Mouse (Mus musculus): ENCODE measurements at regions not wholly inside any gene's neighbourhood (a gene's known extent, or its start where the extent isn't known, plus 50 kb on each side); places are given as distances from the start of the nearest gene placed in this dataset.

DNA sequence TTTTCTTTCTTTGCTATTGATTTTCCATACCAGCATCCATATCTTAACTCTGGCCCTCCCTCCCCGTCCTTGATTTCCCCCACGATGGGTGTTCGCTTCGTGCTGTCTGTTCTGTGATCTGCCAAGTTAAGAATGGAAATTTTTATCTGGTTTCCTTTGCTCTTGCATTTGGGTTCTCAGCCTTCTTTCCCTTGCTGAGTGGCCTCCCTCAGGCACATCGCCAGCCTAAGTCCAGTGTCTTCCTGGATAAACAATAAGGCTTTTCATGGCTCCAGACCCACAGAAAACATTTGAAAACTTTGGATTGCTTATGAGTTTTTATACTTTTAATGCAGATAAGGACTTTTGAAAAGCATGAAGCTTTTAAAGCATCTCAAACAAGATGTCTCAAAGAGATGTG, 355.9 kb upstream of the Maf start:
- TF ChIP-seq CTCF (IDR thresholded peaks at IDR 0.05; ENCODE audit: low read depth): no peak
- no peak for TF ChIP-seq EP300 (IDR thresholded peaks at IDR 0.05; ENCODE audit: low read depth)

Measured in liver, embryonic 14.5 days (tissue).